Mouse (Mus musculus): ENCODE data around the gene Cct4.

GRCm38 (mm10) chr11:23020841-23021240 is 30.5 kb downstream of the Cct4 start:
- no peak for TF ChIP-seq CTCF (IDR thresholded peaks at IDR 0.05; ENCODE audit: low read depth)
- TF ChIP-seq EP300 (optimal IDR thresholded peaks at IDR 0.05): no peak

All from stomach, postnatal 0 days (tissue).